Mouse (Mus musculus): ENCODE measurements around the gene Macrod1.

DNA sequence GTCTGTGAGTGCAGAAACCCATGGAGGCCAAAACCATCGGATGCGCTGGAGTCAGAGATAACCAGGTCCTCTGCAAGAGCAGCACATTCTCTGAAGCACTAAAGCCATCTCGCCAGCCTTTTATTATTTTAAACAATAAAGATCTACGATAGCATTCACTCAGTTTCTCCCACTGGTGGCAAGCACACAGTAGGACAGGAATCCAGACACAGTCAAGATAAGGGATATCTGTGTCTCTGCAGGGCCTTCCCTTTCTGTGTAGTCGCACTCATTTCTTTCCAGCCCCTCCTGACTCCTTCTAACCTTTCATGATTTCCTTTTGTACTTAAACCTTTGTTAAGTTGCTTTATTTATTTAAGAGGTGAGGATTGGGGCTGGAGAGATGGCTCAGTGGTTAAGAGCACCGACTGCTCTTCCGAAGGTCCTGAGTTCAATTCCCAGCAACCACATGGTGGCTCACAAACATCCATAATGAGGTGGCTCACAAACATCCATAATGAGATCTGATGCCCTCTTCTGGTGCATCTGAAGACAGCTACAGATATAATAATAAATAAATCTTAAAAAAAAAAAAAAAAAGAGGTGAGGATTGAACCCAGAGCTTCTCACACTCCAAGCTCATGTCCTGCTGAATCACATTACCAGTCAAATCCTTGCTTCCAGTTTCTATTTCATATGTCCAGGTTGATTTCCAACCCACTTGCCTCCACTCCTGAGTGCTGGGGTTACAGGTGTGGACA lies 153.5 kb downstream of the Macrod1 start:
- TF ChIP-seq CTCF (IDR thresholded peaks at IDR 0.05; ENCODE audit: borderline replicate concordance, extremely low read depth, insufficient read depth, insufficient read length) (no peak), POLR2A (IDR thresholded peaks at IDR 0.05; ENCODE audit: borderline replicate concordance, extremely low read depth, insufficient read depth, insufficient read length, poor library complexity, severe bottlenecking) (no peak)

Measured in brain, embryonic 14.5 days (tissue).